Mouse (Mus musculus): Measurements from ENCODE around the gene Zfp661. TPM values are rescaled to one million over a fixed set of nuclear protein-coding genes. Genes with fewer than 3 reads are reported as not detected.

Zfp661 gene
- polyA plus RNA-seq, 2 experiments, result 5.0 to 6.2 TPM

DNA sequence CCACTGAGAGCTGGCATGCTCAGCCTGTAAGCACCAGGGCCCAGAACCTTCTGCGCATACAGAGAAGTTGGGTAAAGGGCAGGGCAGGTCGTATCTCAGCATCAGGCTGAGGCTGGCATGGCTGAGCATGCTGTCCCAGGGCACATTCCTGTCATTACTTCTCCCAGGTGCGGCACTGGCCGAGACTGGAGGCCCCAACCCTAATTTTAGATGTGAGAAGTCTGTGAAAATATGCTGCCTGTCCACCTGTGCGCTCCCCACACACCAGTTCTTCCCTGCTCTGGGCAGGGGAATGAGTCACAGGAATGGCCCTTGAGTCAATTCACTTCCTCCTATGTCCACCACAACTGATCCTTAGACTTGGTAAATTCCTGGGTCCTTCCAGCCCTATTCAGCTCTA, 38.8 kb upstream of the Zfp661 start:
- 67% methylated on average over 5 of the region's 5 CpGs for WGBS
- Histone ChIP-seq H3K36me3 (ENCODE audit: control insufficient read depth, insufficient read depth, low read length) (no peaks in the 10 kb centered on the region), H3K9me3 (ENCODE audit: control insufficient read depth, low read length) (no peaks in the 10 kb centered on the region), H3K27ac (replicated peaks; ENCODE audit: low read depth, low read length) (no peak overlapping the region), H3K4me2 (replicated peaks; ENCODE audit: low read depth, low read length, severe bottlenecking) (no peak overlapping the region), H3K27me3 (ENCODE audit: control insufficient read depth, insufficient read depth, low read length) (no peaks in the 10 kb centered on the region), H3K4me1 (ENCODE audit: control insufficient read depth, insufficient read depth, low read length) (no peaks in the 10 kb centered on the region), H3K4me3 (replicated peaks; ENCODE audit: low read length) (no peak overlapping the region), H3K9ac (ENCODE audit: low read depth, low read length, severe bottlenecking) (no peak overlapping the region)
- DNase-seq (ENCODE audit: low spot score), result no peak
- no peak for TF ChIP-seq POLR2A (IDR thresholded peaks at IDR 0.05; ENCODE audit: borderline replicate concordance, extremely low read depth, insufficient read depth, insufficient read length)
- ATAC-seq (ENCODE audit: low FRiP score, low read depth), result no peak

DNA sequence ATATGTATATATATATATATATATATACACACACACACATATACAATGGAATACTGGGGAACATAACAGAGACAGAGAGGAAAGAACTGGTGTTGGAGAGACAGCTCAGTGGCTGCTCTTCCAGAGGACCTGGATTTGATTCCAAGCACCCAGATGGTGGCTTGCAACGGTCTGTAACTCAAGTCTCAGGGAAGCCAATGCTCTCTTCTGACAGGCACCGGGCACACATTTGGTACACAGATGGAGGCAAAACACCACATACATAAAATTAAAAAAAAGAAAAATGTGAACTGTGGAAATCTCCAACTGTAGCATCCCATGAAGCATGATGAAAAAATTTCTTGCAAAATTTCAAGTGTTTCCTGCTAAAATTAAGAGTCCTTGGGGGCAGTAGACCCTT, 37.9 kb upstream of the Zfp661 start:
- H3K36me3 ChIP-seq (ENCODE audit: control insufficient read depth, insufficient read depth, low read length), result no peaks in the 10 kb centered on the region
- no peak overlapping the region for H3K4me2 ChIP-seq (replicated peaks; ENCODE audit: low read depth, low read length, severe bottlenecking)
- H3K9me3 ChIP-seq (ENCODE audit: control insufficient read depth, low read length), result no peaks in the 10 kb centered on the region
- TF ChIP-seq POLR2A (IDR thresholded peaks at IDR 0.05; ENCODE audit: borderline replicate concordance, extremely low read depth, insufficient read depth, insufficient read length), result no peak
- DNase-seq (ENCODE audit: low spot score) (no peak), ATAC-seq (ENCODE audit: low FRiP score, low read depth) (no peak)
- H3K9ac ChIP-seq (ENCODE audit: low read depth, low read length, severe bottlenecking), result no peak overlapping the region
- H3K4me1 ChIP-seq (ENCODE audit: control insufficient read depth, insufficient read depth, low read length), result no peaks in the 10 kb centered on the region
- H3K4me3 ChIP-seq (replicated peaks; ENCODE audit: low read length), result no peak overlapping the region
- H3K27me3 ChIP-seq (ENCODE audit: control insufficient read depth, insufficient read depth, low read length), result no peaks in the 10 kb centered on the region
- WGBS, result 74% methylated on average over 2 of the region's 2 CpGs
- H3K27ac ChIP-seq (replicated peaks; ENCODE audit: low read depth, low read length), result no peak overlapping the region

DNA sequence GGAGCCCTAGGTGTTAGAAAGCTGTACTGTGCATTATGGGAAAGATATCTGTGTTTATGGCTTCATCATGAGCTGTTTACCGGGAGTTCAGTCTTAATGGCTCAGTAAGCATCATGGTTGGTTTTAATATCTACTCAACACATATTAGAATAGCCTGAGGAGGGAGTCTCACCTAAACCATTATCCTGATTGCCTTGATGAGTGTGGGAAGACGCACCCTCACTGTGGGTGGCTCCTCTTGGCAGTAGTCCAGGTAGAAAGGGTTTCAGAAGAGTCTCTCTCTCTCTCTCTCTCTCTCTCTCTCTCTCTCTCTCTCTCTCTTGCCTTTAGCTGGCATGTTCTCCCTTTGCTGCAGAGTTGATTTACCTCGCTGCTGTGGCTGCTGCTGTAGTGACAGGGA, 35.2 kb upstream of the Zfp661 start:
- H3K4me3 ChIP-seq (replicated peaks; ENCODE audit: low read length), result no peak overlapping the region
- WGBS, result 42% methylated on average over 3 of the region's 3 CpGs
- no peak for ATAC-seq (ENCODE audit: low FRiP score, low read depth)
- H3K4me2 ChIP-seq (replicated peaks; ENCODE audit: low read depth, low read length, severe bottlenecking), result no peak overlapping the region
- H3K27me3 ChIP-seq (ENCODE audit: control insufficient read depth, insufficient read depth, low read length), result no peaks in the 10 kb centered on the region
- H3K9ac ChIP-seq (ENCODE audit: low read depth, low read length, severe bottlenecking), result no peak overlapping the region
- H3K36me3 ChIP-seq (ENCODE audit: control insufficient read depth, insufficient read depth, low read length), result no peaks in the 10 kb centered on the region
- no peak for DNase-seq (ENCODE audit: low spot score)
- no peak for TF ChIP-seq POLR2A (IDR thresholded peaks at IDR 0.05; ENCODE audit: borderline replicate concordance, extremely low read depth, insufficient read depth, insufficient read length)
- no peaks in the 10 kb centered on the region for H3K9me3 ChIP-seq (ENCODE audit: control insufficient read depth, low read length)
- no peaks in the 10 kb centered on the region for H3K4me1 ChIP-seq (ENCODE audit: control insufficient read depth, insufficient read depth, low read length)
- H3K27ac ChIP-seq (replicated peaks; ENCODE audit: low read depth, low read length), result no peak overlapping the region

DNA sequence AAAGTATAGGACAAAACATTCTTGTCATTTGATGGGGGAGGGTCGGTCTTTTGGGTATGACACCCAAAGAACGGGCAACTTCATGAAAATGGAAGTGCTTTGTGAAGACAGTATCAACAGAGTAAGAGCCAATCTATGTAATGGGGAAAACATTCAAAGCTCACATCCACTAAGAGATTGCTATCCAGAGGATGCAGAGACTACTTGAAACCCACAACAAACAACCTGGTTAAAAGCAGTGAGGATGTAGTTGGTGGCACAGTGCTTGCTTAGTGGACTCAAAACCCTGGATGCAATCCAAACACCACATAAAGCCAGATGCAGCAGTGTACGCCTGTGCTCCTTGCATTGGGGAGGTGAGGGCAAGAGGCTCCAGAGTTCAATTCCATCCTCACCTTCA, 32.4 kb upstream of the Zfp661 start:
- Histone ChIP-seq H3K9ac (ENCODE audit: low read depth, low read length, severe bottlenecking) (no peak overlapping the region), H3K27me3 (ENCODE audit: control insufficient read depth, insufficient read depth, low read length) (no peaks in the 10 kb centered on the region), H3K4me3 (replicated peaks; ENCODE audit: low read length) (no peak overlapping the region), H3K36me3 (ENCODE audit: control insufficient read depth, insufficient read depth, low read length) (no peaks in the 10 kb centered on the region), H3K9me3 (ENCODE audit: control insufficient read depth, low read length) (no peaks in the 10 kb centered on the region), H3K4me2 (replicated peaks; ENCODE audit: low read depth, low read length, severe bottlenecking) (no peak overlapping the region), H3K4me1 (ENCODE audit: control insufficient read depth, insufficient read depth, low read length) (no peaks in the 10 kb centered on the region), H3K27ac (replicated peaks; ENCODE audit: low read depth, low read length) (no peak overlapping the region)
- DNase-seq (ENCODE audit: low spot score), result no peak
- 88% methylated on average over 3 of the region's 3 CpGs for WGBS
- no peak for TF ChIP-seq POLR2A (IDR thresholded peaks at IDR 0.05; ENCODE audit: borderline replicate concordance, extremely low read depth, insufficient read depth, insufficient read length)
- no peak for ATAC-seq (ENCODE audit: low FRiP score, low read depth)

DNA sequence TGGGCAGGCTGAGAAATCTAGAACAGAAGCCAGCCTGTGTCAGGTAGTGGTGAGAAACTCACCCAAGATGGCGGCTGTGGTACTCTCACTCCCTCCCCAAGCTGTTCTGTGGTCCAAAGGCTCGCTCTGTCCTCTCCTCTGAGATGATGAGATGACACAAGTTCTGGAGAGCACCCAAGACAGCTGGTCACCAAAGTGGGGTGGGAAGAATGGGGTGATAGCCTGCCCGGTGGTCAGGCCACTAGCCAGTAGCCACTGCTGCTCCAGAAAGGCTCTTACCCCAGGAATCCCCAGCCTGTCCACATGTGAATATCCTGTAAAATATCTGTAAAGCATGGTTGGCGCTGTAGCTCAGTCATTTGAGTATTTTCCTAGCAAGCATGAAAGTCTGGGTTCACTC, 25.4 kb upstream of the Zfp661 start:
- no peak for TF ChIP-seq POLR2A (IDR thresholded peaks at IDR 0.05; ENCODE audit: borderline replicate concordance, extremely low read depth, insufficient read depth, insufficient read length)
- H3K27ac ChIP-seq (replicated peaks; ENCODE audit: low read depth, low read length), result no peak overlapping the region
- WGBS, result 86% methylated on average over 4 of the region's 4 CpGs
- H3K36me3 ChIP-seq (ENCODE audit: control insufficient read depth, insufficient read depth, low read length), result no peaks in the 10 kb centered on the region
- no peaks in the 10 kb centered on the region for H3K27me3 ChIP-seq (ENCODE audit: control insufficient read depth, insufficient read depth, low read length)
- no peak overlapping the region for H3K4me2 ChIP-seq (replicated peaks; ENCODE audit: low read depth, low read length, severe bottlenecking)
- ATAC-seq (ENCODE audit: low FRiP score, low read depth) (no peak), DNase-seq (ENCODE audit: low spot score) (no peak)
- no peak overlapping the region for H3K4me3 ChIP-seq (replicated peaks; ENCODE audit: low read length)
- no peak overlapping the region for H3K9ac ChIP-seq (ENCODE audit: low read depth, low read length, severe bottlenecking)
- peaks cover 11% of the 10 kb centered on the region; the same call in 1 of the 2 replicates for H3K4me1 ChIP-seq (ENCODE audit: control insufficient read depth, insufficient read depth, low read length)
- no peaks in the 10 kb centered on the region for H3K9me3 ChIP-seq (ENCODE audit: control insufficient read depth, low read length)

DNA sequence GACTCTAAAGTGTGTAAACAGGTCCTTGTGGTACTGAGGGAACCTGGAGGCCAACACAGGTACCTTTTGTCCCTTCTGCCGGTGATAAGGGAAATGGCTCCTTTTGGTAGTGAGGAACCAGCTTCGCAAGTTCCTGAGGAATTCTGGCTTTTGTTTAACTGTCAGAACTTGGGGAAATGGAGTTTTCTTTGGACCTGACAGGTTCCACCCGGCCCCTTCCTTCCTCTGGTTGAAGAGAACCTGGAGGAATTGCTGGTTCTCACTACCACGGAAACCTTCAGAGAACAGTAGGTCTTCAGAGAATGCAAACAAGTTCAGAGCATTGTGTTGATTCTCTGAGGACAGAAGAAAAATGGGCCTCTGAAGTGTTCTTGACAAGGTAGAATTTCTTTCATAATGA, 24.5 kb upstream of the Zfp661 start:
- DNase-seq (ENCODE audit: low spot score), result no peak
- Histone ChIP-seq H3K4me3 (replicated peaks; ENCODE audit: low read length) (no peak overlapping the region), H3K36me3 (ENCODE audit: control insufficient read depth, insufficient read depth, low read length) (no peaks in the 10 kb centered on the region), H3K9ac (ENCODE audit: low read depth, low read length, severe bottlenecking) (no peak overlapping the region), H3K4me2 (replicated peaks; ENCODE audit: low read depth, low read length, severe bottlenecking) (no peak overlapping the region), H3K27me3 (ENCODE audit: control insufficient read depth, insufficient read depth, low read length) (no peaks in the 10 kb centered on the region), H3K27ac (replicated peaks; ENCODE audit: low read depth, low read length) (no peak overlapping the region), H3K4me1 (ENCODE audit: control insufficient read depth, insufficient read depth, low read length) (peaks cover 11% of the 10 kb centered on the region; the same call in 1 of the 2 replicates), H3K9me3 (ENCODE audit: control insufficient read depth, low read length) (no peaks in the 10 kb centered on the region)
- no peak for ATAC-seq (ENCODE audit: low FRiP score, low read depth)
- no peak for TF ChIP-seq POLR2A (IDR thresholded peaks at IDR 0.05; ENCODE audit: borderline replicate concordance, extremely low read depth, insufficient read depth, insufficient read length)
- 81% methylated on average over 4 of the region's 4 CpGs for WGBS
